Mouse (Mus musculus) ES-Bruce4 (cell line): ENCODE measurements around the gene Il2ra.

Source experiments
- CTCF ChIP-seq: IDR thresholded peaks from one replicate; pipeline ENCODE4 v1.8.1; 2011; ENCODE audit warnings: low read depth, low read length
- EP300 ChIP-seq: IDR thresholded peaks from 2 replicates; pipeline ENCODE4 v1.6.1; 2011; ENCODE audit warnings: low read depth, low read length; ENCODE audit not compliant: insufficient read depth
- POLR2A ChIP-seq: IDR thresholded peaks from one replicate; pipeline ENCODE4 v1.8.1; 2011; ENCODE audit warnings: low read length; ENCODE audit not compliant: insufficient read depth

DNA sequence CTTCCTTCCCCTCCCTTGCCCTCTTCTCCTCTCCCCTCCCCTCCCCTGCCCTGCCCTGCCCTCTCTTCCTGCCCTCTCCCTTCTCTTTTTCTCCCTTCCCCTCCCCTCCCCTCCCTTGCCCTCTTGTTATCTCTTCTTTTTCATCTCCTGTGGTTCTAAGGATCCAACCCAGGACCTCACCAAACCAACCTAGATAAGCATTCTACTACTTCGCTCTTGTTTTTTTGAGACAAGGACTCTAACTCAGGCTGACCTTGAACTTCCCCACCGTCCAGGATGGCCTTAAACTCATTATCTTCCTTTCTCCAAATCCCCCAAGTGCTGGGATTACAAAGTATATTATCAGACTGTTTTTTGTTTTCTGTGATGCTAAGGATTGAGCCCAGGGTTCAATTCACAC is 10.2 kb downstream of the Il2ra start:
- TF ChIP-seq CTCF (no peak), POLR2A (no peak), EP300 (no peak)
